Mouse (Mus musculus) forebrain, embryonic 10.5 days (tissue): ENCODE measurements at regions not wholly inside any gene's neighbourhood (a gene's known extent, or its start where the extent isn't known, plus 50 kb on each side); places are given as distances from the start of the nearest gene placed in this dataset.
A peak's percentile ranks its signal among the peaks of the same experiment; 100 is the strongest.

Experiments
- DNase-seq: peaks from one replicate; pipeline ENCODE4 v3.0.0-alpha.2; 2017; ENCODE audit warnings: low spot score; ENCODE audit errors: extremely low spot score
- H3K27ac ChIP-seq: fragments of 300-500 bp; sonication (generic); 2 replicates; pipeline ENCODE4 v1.5.1; 2016; ENCODE audit warnings: mild to moderate bottlenecking
- H3K27me3 ChIP-seq: fragments of 300-500 bp; sonication (generic); 2 replicates; pipeline ENCODE4 v1.6.1; 2016; ENCODE audit warnings: mild to moderate bottlenecking; ENCODE audit not compliant: poor library complexity, severe bottlenecking
- H3K36me3 ChIP-seq: fragments of 300-500 bp; sonication (generic); replicated peaks from 2 replicates; pipeline ENCODE4 v1.6.1; 2016; ENCODE audit warnings: mild to moderate bottlenecking, moderate library complexity
- H3K4me1 ChIP-seq: fragments of 300-500 bp; sonication (generic); 2 replicates; pipeline ENCODE4 v1.6.1; 2016
- H3K4me3 ChIP-seq: fragments of 300-500 bp; sonication (generic); 2 replicates; pipeline ENCODE4 v1.5.1; 2016; ENCODE audit warnings: mild to moderate bottlenecking, moderate library complexity
- H3K9me3 ChIP-seq: fragments of 300-500 bp; sonication (generic); 2 replicates; pipeline ENCODE4 v1.6.1; 2016; ENCODE audit warnings: mild to moderate bottlenecking, moderate library complexity
- WGBS: fragments of 180-500 bp; shearing (Covaris S2); methylation state at CpG from one replicate; pipeline ENCODE4 v1.1.7; 2016; 5-methylcytosine and 5-hydroxymethylcytosine counted together

GRCm38 (mm10) chr17:64934411-64934810, 98.5 kb upstream of the 4930583I09Rik start:
- Histone ChIP-seq H3K4me1 (peaks cover 16% of the 10 kb centered on the region), H3K27me3 (no peaks in the 10 kb centered on the region), H3K36me3 (no peaks in the 10 kb centered on the region), H3K27ac (no peak overlapping the region), H3K9me3 (0 out of 2 replicates have a peak, but pooled peaks cover 3% of the 10 kb centered on the region), H3K4me3 (no peak overlapping the region)
- no peak for DNase-seq
- WGBS, result 94% methylated on average over 1 of the region's 1 CpGs

- DNase-seq, result no peak
- no peaks in the 10 kb centered on the region for H3K27me3 ChIP-seq
- no peaks in the 10 kb centered on the region for H3K9me3 ChIP-seq
- 42% methylated on average over 7 of the region's 7 CpGs for WGBS
- H3K4me1 ChIP-seq, result peaks cover 7% of the 10 kb centered on the region; the same call in 1 of the 2 replicates
- H3K27ac ChIP-seq, result no peak overlapping the region
- H3K4me3 ChIP-seq, result no peak overlapping the region
- no peaks in the 10 kb centered on the region for H3K36me3 ChIP-seq
Measured at GRCm38 (mm10) chr17:64930816-64931428, 95.1 kb upstream of the 4930583I09Rik start.

- no peak overlapping the region for H3K27ac ChIP-seq
- no peaks in the 10 kb centered on the region for H3K36me3 ChIP-seq
- WGBS, result 97% methylated on average over 5 of the region's 5 CpGs
- H3K27me3 ChIP-seq, result no peaks in the 10 kb centered on the region
- no peaks in the 10 kb centered on the region for H3K9me3 ChIP-seq
- H3K4me1 ChIP-seq, result no peaks in the 10 kb centered on the region
- DNase-seq, result no peak
- no peak overlapping the region for H3K4me3 ChIP-seq
Measured at GRCm38 (mm10) chr17:64923762-64924161, 87.9 kb upstream of the 4930583I09Rik start.

GRCm38 (mm10) chr17:64922235-64922634, 86.4 kb upstream of the 4930583I09Rik start:
- no peaks in the 10 kb centered on the region for H3K4me1 ChIP-seq
- DNase-seq, result no peak
- H3K4me3 ChIP-seq, result no peak overlapping the region
- no peaks in the 10 kb centered on the region for H3K9me3 ChIP-seq
- no peaks in the 10 kb centered on the region for H3K36me3 ChIP-seq
- no peaks in the 10 kb centered on the region for H3K27me3 ChIP-seq
- WGBS, result 89% methylated on average over 4 of the region's 4 CpGs
- no peak overlapping the region for H3K27ac ChIP-seq

GRCm38 (mm10) chr17:64920236-64920635, 84.4 kb upstream of the 4930583I09Rik start:
- Histone ChIP-seq H3K4me1 (peaks cover 13% of the 10 kb centered on the region), H3K4me3 (no peak overlapping the region), H3K36me3 (no peaks in the 10 kb centered on the region), H3K9me3 (no peaks in the 10 kb centered on the region), H3K27me3 (no peaks in the 10 kb centered on the region), H3K27ac (no peak overlapping the region)
- no peak for DNase-seq
- WGBS, result 84% methylated on average over 2 of the region's 2 CpGs

GRCm38 (mm10) chr17:64917830-64918229, 82.0 kb upstream of the 4930583I09Rik start:
- Histone ChIP-seq H3K27ac (no peak overlapping the region), H3K9me3 (no peaks in the 10 kb centered on the region), H3K4me1 (peaks cover 32% of the 10 kb centered on the region), H3K27me3 (no peaks in the 10 kb centered on the region), H3K4me3 (no peak overlapping the region), H3K36me3 (no peaks in the 10 kb centered on the region)
- 94% methylated on average over 4 of the region's 4 CpGs for WGBS
- DNase-seq, result no peak

- 71% methylated on average over 6 of the region's 6 CpGs for WGBS
- no peak for DNase-seq
- Histone ChIP-seq H3K36me3 (no peaks in the 10 kb centered on the region), H3K27ac (peak overlapping the region; percentile 26; the same call in 1 of the 2 replicates), H3K4me3 (no peak overlapping the region), H3K4me1 (peaks cover 32% of the 10 kb centered on the region), H3K9me3 (no peaks in the 10 kb centered on the region), H3K27me3 (no peaks in the 10 kb centered on the region)
Measured at GRCm38 (mm10) chr17:64916657-64917056, 80.8 kb upstream of the 4930583I09Rik start.

- no peaks in the 10 kb centered on the region for H3K9me3 ChIP-seq
- 49% methylated on average over 3 of the region's 3 CpGs for WGBS
- H3K27me3 ChIP-seq, result no peaks in the 10 kb centered on the region
- H3K27ac ChIP-seq, result peak overlapping the region; percentile 64; the same call in 1 of the 2 replicates
- no peaks in the 10 kb centered on the region for H3K36me3 ChIP-seq
- no peak overlapping the region for H3K4me3 ChIP-seq
- no peak for DNase-seq
- peaks cover 32% of the 10 kb centered on the region for H3K4me1 ChIP-seq
Measured at GRCm38 (mm10) chr17:64915708-64916107, 79.8 kb upstream of the 4930583I09Rik start.

GRCm38 (mm10) chr17:64915025-64915424, 79.2 kb upstream of the 4930583I09Rik start:
- Histone ChIP-seq H3K9me3 (no peaks in the 10 kb centered on the region), H3K27ac (peak overlapping the region; percentile 64), H3K4me3 (no peak overlapping the region), H3K4me1 (peaks cover 32% of the 10 kb centered on the region), H3K27me3 (no peaks in the 10 kb centered on the region), H3K36me3 (no peaks in the 10 kb centered on the region)
- no peak for DNase-seq
- 13% methylated on average over 4 of the region's 4 CpGs for WGBS

- Histone ChIP-seq H3K4me3 (no peak overlapping the region), H3K4me1 (peaks cover 32% of the 10 kb centered on the region), H3K27me3 (no peaks in the 10 kb centered on the region), H3K27ac (0 out of 2 replicates have a peak overlapping the region, but pooled peaks have one; percentile 5), H3K9me3 (no peaks in the 10 kb centered on the region), H3K36me3 (no peaks in the 10 kb centered on the region)
- no peak for DNase-seq
- WGBS, result 76% methylated on average over 8 of the region's 8 CpGs
Measured at GRCm38 (mm10) chr17:64914302-64914701, 78.4 kb upstream of the 4930583I09Rik start.

GRCm38 (mm10) chr17:64908671-64909070, 72.8 kb upstream of the 4930583I09Rik start:
- H3K27me3 ChIP-seq, result no peaks in the 10 kb centered on the region
- no peak overlapping the region for H3K4me3 ChIP-seq
- H3K27ac ChIP-seq, result no peak overlapping the region
- no peaks in the 10 kb centered on the region; the same call in 1 of the 2 replicates for H3K9me3 ChIP-seq
- no peak for DNase-seq
- H3K4me1 ChIP-seq, result peaks cover 4% of the 10 kb centered on the region
- H3K36me3 ChIP-seq, result no peaks in the 10 kb centered on the region
- 90% methylated on average over 1 of the region's 1 CpGs for WGBS

GRCm38 (mm10) chr17:64901721-64902623, 66.1 kb upstream of the 4930583I09Rik start:
- no peaks in the 10 kb centered on the region for H3K36me3 ChIP-seq
- DNase-seq, result no peak
- no peaks in the 10 kb centered on the region for H3K27me3 ChIP-seq
- 77% methylated on average over 17 of the region's 17 CpGs for WGBS
- no peak overlapping the region for H3K27ac ChIP-seq
- H3K4me3 ChIP-seq, result no peak overlapping the region
- no peaks in the 10 kb centered on the region for H3K9me3 ChIP-seq
- peaks cover 8% of the 10 kb centered on the region; the same call in 1 of the 2 replicates for H3K4me1 ChIP-seq

GRCm38 (mm10) chr17:64897473-64897872, 61.6 kb upstream of the 4930583I09Rik start:
- WGBS, result 82% methylated on average over 1 of the region's 1 CpGs
- H3K4me3 ChIP-seq, result no peak overlapping the region
- H3K27me3 ChIP-seq, result no peaks in the 10 kb centered on the region
- peaks cover 7% of the 10 kb centered on the region; the same call in 1 of the 2 replicates for H3K4me1 ChIP-seq
- DNase-seq, result no peak
- no peaks in the 10 kb centered on the region for H3K9me3 ChIP-seq
- no peaks in the 10 kb centered on the region for H3K36me3 ChIP-seq
- no peak overlapping the region for H3K27ac ChIP-seq
